Mouse (Mus musculus) embryonic stem cell, embryonic (primary cell): ENCODE results near the gene Klhl13.

Source experiments
- CTCF ChIA-PET, 4 experiments: fragments of 300-600 bp in 2 of 4; fragments of 350-600 bp in 2 of 4; sonication (Branson Sonifier 250); formaldehyde crosslinking; loops; one replicate each; lab custom pipeline; 2022; ENCODE audit warnings: inconsistent platforms in 2 of 4; lab: Charles Lee
- POLR2A ChIA-PET, 4 experiments: fragments of 300-600 bp in 2 of 4; fragments of 350-600 bp in 2 of 4; sonication (Branson Sonifier 250); formaldehyde crosslinking; loops; one replicate each; lab custom pipeline; 2022; ENCODE audit warnings: antibody characterized with exemption in 4 of 4, inconsistent platforms in 1 of 4; lab: Charles Lee

Klhl13 gene

GRCm38 (mm10) chrX:23364514-23365381 is at the start of gene Klhl13:
Klhl13 (minus strand) TSS chrX:23365082.
- CTCF ChIA-PET, result no interaction called here

GRCm38 (mm10) chrX:23409296-23410149 is 44.6 kb upstream of the Klhl13 start:
- ChIA-PET POLR2A (no interaction called here), CTCF (no interaction called here)

More at GRCm38 (mm10) chrX:23364514-23365381, at the start of gene Klhl13:
- POLR2A ChIA-PET, result interaction anchor here in 2 of 4 experiments (0.5 to 0.7 kb wide), 5 partner anchors 12 to 353 kb away, joined by 3 to 5 read pairs (median 5); no protein-coding TSS in a partner anchor

- CTCF ChIA-PET, result no interaction called here
- POLR2A ChIA-PET, result no interaction called here
These were observed 23.8 kb upstream of the Klhl13 start for GRCm38 (mm10) chrX:23388716-23389115.

- CTCF ChIA-PET, result no interaction called here
- POLR2A ChIA-PET, result interaction anchor here in 1 of 4 experiments (1.2 kb wide), 1 partner anchor 330 kb away, joined by 3 read pairs; no protein-coding TSS in a partner anchor
These were observed 1.4 kb downstream of the Klhl13 start for GRCm38 (mm10) chrX:23363441-23363840.

- ChIA-PET CTCF (interaction anchor here in 2 of 4 experiments (0.6 to 0.8 kb wide), 3 partner anchors 9 to 64 kb away, joined by 3 to 5 read pairs (median 4); no protein-coding TSS in a partner anchor), POLR2A (interaction anchor here in 3 of 4 experiments (0.7 to 1.9 kb wide), 9 partner anchors 8 to 1202 kb away, joined by 3 to 10 read pairs (median 3); no protein-coding TSS in a partner anchor)
These were observed 4.4 kb downstream of the Klhl13 start for GRCm38 (mm10) chrX:23360446-23360845.

- POLR2A ChIA-PET, result interaction anchor here in 1 of 4 experiments (1.3 to 1.4 kb wide), 2 partner anchors 8 to 11 kb away, joined by 6 to 10 read pairs; no protein-coding TSS in a partner anchor
- CTCF ChIA-PET, result no interaction called here
These were observed 14.8 kb downstream of the Klhl13 start for GRCm38 (mm10) chrX:23350083-23350482.

GRCm38 (mm10) chrX:23328116-23328515 is 36.8 kb downstream of the Klhl13 start:
- CTCF ChIA-PET, result interaction anchor here (0.5 to 0.8 kb wide), 5 partner anchors 9 to 1898 kb away, joined by 3 to 4 read pairs (median 3); no protein-coding TSS in a partner anchor
- POLR2A ChIA-PET, result no interaction called here

- ChIA-PET CTCF (interaction anchor here in 1 of 4 experiments (0.8 kb wide), 1 partner anchor 9 kb away, joined by 3 read pairs; no protein-coding TSS in a partner anchor), POLR2A (no interaction called here)
These were observed 46.0 kb downstream of the Klhl13 start for GRCm38 (mm10) chrX:23318857-23319256.

GRCm38 (mm10) chrX:23295952-23296598 is 68.8 kb downstream of the Klhl13 start:
- CTCF ChIA-PET, result interaction anchor here in 2 of 4 experiments (1.1 kb wide), 2 partner anchors 32 to 64 kb away, joined by 3 read pairs; no protein-coding TSS in a partner anchor
- POLR2A ChIA-PET, result interaction anchor here in 1 of 4 experiments (0.8 to 1.3 kb wide), 2 partner anchors 10 to 11 kb away, joined by 3 read pairs; no protein-coding TSS in a partner anchor

GRCm38 (mm10) chrX:23285442-23285817 is 79.5 kb downstream of the Klhl13 start:
- ChIA-PET POLR2A (interaction anchor here in 1 of 4 experiments (1.0 kb wide), 2 partner anchors 11 kb away, joined by 3 read pairs; no protein-coding TSS in a partner anchor), CTCF (interaction anchor here in 1 of 4 experiments (0.6 kb wide), 1 partner anchor 19 kb away, joined by 4 read pairs; no protein-coding TSS in a partner anchor)

- ChIA-PET CTCF (no interaction called here), POLR2A (interaction anchor here in 1 of 4 experiments (1.0 kb wide), 1 partner anchor 11 kb away, joined by 3 read pairs; no protein-coding TSS in a partner anchor)
These were observed 80.1 kb downstream of the Klhl13 start for GRCm38 (mm10) chrX:23284530-23285441.

GRCm38 (mm10) chrX:23267601-23268000 is 97.3 kb downstream of the Klhl13 start:
- ChIA-PET POLR2A (no interaction called here), CTCF (no interaction called here)

GRCm38 (mm10) chrX:23248752-23249151 is 116.1 kb downstream of the Klhl13 start:
- ChIA-PET CTCF (no interaction called here), POLR2A (no interaction called here)
